Mouse (Mus musculus): ENCODE data around the gene Rpgrip1l. TPM values are rescaled to one million over a fixed set of nuclear protein-coding genes. Genes with fewer than 3 reads are reported as not detected.

Gene Rpgrip1l
- polyA plus RNA-seq, 1 experiment from 2014 or later, result 9.9 TPM

DNA sequence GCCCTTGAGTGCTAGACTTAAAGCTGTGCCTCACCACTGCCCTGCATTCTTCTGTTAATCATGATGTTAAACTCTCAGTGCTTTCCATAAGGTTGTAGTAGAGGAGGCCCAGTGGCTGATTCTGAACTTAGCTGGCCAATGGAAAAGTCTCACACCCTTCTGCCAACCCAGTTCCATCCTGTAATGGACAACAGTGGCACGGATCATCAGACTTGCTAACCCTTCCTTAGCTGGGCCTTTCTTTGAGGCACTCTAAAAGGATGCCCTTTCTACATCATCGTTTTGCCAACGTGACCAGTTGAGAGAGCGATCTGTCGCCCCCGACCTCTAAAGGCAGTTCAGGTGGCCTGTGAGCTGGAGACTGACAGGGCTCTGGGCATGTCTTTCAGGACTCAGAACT lies 13.9 kb upstream of the Rpgrip1l start:
- Histone ChIP-seq H3K4me3 (no peak overlapping the region), H3K9ac (no peak overlapping the region), H3K27me3 (no peaks in the 10 kb centered on the region), H3K9me3 (no peaks in the 10 kb centered on the region), H3K27ac (replicated peaks) (no peak overlapping the region), H3K4me1 (replicated peaks) (peaks cover 55% of the 10 kb centered on the region), H3K4me2 (no peak overlapping the region), H3K36me3 (no peaks in the 10 kb centered on the region)
- WGBS, result 84% methylated on average over 6 of the region's 6 CpGs
- ATAC-seq (ENCODE audit: low FRiP score, low read depth), result no peak

GRCm38 (mm10) chr8:91326018-91326417 lies 13.0 kb upstream of the Rpgrip1l start:
- Histone ChIP-seq H3K4me1 (replicated peaks) (peaks cover 45% of the 10 kb centered on the region), H3K27ac (replicated peaks) (no peak overlapping the region), H3K27me3 (no peaks in the 10 kb centered on the region), H3K4me3 (no peak overlapping the region), H3K36me3 (no peaks in the 10 kb centered on the region), H3K9me3 (no peaks in the 10 kb centered on the region), H3K4me2 (no peak overlapping the region), H3K9ac (no peak overlapping the region)
- WGBS, result 80% methylated on average over 3 of the region's 3 CpGs
- ATAC-seq (ENCODE audit: low FRiP score, low read depth), result no peak

GRCm38 (mm10) chr8:91324916-91325315 lies 11.9 kb upstream of the Rpgrip1l start:
- H3K9ac ChIP-seq, result no peak overlapping the region
- H3K4me3 ChIP-seq, result no peak overlapping the region
- H3K4me1 ChIP-seq (replicated peaks), result peaks cover 34% of the 10 kb centered on the region
- ATAC-seq (ENCODE audit: low FRiP score, low read depth), result no peak
- H3K9me3 ChIP-seq, result no peaks in the 10 kb centered on the region
- WGBS, result 80% methylated on average over 4 of the region's 4 CpGs
- no peaks in the 10 kb centered on the region for H3K27me3 ChIP-seq
- no peak overlapping the region for H3K27ac ChIP-seq (replicated peaks)
- no peaks in the 10 kb centered on the region for H3K36me3 ChIP-seq
- no peak overlapping the region for H3K4me2 ChIP-seq

- H3K4me1 ChIP-seq (replicated peaks), result peaks cover 28% of the 10 kb centered on the region
- WGBS, result 41% methylated on average over 9 of the region's 9 CpGs
These were observed 11.2 kb upstream of the Rpgrip1l start for GRCm38 (mm10) chr8:91324271-91324670.

GRCm38 (mm10) chr8:91323511-91323910 lies 10.4 kb upstream of the Rpgrip1l start:
- Histone ChIP-seq H3K9me3 (no peaks in the 10 kb centered on the region), H3K27me3 (no peaks in the 10 kb centered on the region), H3K9ac (no peak overlapping the region), H3K4me2 (no peak overlapping the region), H3K4me3 (no peak overlapping the region), H3K27ac (replicated peaks) (no peak overlapping the region), H3K4me1 (replicated peaks) (peaks cover 22% of the 10 kb centered on the region; the same call in 1 of the 2 replicates), H3K36me3 (no peaks in the 10 kb centered on the region)
- no peak for ATAC-seq (ENCODE audit: low FRiP score, low read depth)
- WGBS, result 62% methylated on average over 7 of the region's 7 CpGs

More at GRCm38 (mm10) chr8:91324271-91324670, 11.2 kb upstream of the Rpgrip1l start:
- no peak overlapping the region for H3K27ac ChIP-seq (replicated peaks)
- H3K4me3 ChIP-seq, result no peak overlapping the region
- no peak overlapping the region for H3K9ac ChIP-seq
- H3K27me3 ChIP-seq, result no peaks in the 10 kb centered on the region
- no peak overlapping the region for H3K4me2 ChIP-seq
- ATAC-seq (ENCODE audit: low FRiP score, low read depth), result no peak
- no peaks in the 10 kb centered on the region for H3K36me3 ChIP-seq
- H3K9me3 ChIP-seq, result no peaks in the 10 kb centered on the region

- no peak overlapping the region for H3K27ac ChIP-seq (replicated peaks)
- WGBS, result 79% methylated on average over 7 of the region's 7 CpGs
- H3K9ac ChIP-seq, result no peak overlapping the region
- peaks cover 23% of the 10 kb centered on the region for H3K4me1 ChIP-seq (replicated peaks)
- no peaks in the 10 kb centered on the region for H3K36me3 ChIP-seq
- no peaks in the 10 kb centered on the region for H3K9me3 ChIP-seq
- H3K4me3 ChIP-seq, result no peak overlapping the region
- no peak for ATAC-seq (ENCODE audit: low FRiP score, low read depth)
- no peak overlapping the region for H3K4me2 ChIP-seq
- H3K27me3 ChIP-seq, result no peaks in the 10 kb centered on the region
These were observed 6.1 kb upstream of the Rpgrip1l start for GRCm38 (mm10) chr8:91318938-91319729.

DNA sequence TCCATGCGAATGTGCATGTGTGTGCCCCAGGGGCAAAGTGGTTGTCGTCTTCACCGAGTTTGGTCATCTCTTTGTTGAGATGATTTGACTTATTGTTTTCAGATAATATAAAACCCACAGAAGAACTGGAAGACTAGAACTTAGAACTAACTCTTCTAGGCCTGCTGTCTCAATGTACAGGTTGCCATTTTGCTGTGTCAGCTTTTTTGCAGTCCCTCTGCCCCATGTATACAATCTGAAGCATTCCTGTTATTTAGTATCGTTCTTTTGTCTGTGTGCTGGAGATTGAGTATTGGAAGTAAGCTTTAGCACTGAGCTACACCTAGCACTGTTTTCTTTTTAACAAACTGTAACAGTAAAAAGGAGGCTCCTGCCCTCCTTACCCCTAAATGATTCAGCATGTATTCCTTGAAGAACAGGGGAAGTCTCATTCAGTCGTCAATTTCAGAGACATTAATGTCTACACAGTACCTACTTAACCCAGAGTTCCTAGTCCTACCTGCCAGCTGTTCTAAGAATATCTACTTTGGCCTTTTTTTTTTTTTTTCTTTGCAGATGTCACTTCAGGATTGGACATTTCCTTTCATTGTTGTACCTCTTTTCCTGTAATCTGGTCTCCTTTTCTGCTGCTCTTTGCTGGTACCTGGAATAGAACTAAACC lies 4.6 kb upstream of the Rpgrip1l start:
- Histone ChIP-seq H3K9me3 (no peaks in the 10 kb centered on the region), H3K4me3 (no peak overlapping the region), H3K4me2 (no peak overlapping the region), H3K36me3 (no peaks in the 10 kb centered on the region), H3K4me1 (replicated peaks) (peaks cover 19% of the 10 kb centered on the region), H3K27ac (replicated peaks) (no peak overlapping the region), H3K27me3 (no peaks in the 10 kb centered on the region), H3K9ac (no peak overlapping the region)
- 89% methylated on average over 5 of the region's 5 CpGs for WGBS
- ATAC-seq (ENCODE audit: low FRiP score, low read depth), result no peak

DNA sequence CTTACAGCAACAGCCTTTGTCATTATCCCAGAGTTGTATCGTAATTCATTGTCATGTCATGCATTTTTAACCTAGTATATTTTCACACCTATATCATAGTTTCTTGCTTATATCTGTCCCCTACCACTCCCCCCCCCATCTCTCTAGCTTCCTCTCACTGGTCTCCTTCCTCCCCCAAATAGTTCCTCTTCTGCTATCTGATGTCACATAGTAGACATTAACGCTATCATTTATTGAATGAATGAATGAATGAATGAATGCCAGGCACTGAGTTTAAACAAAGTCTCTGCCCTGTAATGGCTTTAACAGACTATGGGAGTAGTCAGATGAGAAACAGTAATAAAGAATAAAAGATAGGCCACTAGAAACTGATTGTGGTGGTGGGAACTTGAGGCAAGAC lies 720 bp downstream of the Rpgrip1l start:
- WGBS, result 83% methylated on average over 2 of the region's 2 CpGs
- Histone ChIP-seq H3K4me2 (peak overlapping the region; percentile 63), H3K4me1 (replicated peaks) (peaks cover 28% of the 10 kb centered on the region), H3K9me3 (no peaks in the 10 kb centered on the region), H3K27ac (replicated peaks) (no peak overlapping the region), H3K27me3 (no peaks in the 10 kb centered on the region), H3K36me3 (no peaks in the 10 kb centered on the region), H3K9ac (peak overlapping the region; percentile 58), H3K4me3 (peak overlapping the region; percentile 73)
- ATAC-seq (ENCODE audit: low FRiP score, low read depth), result no peak

DNA sequence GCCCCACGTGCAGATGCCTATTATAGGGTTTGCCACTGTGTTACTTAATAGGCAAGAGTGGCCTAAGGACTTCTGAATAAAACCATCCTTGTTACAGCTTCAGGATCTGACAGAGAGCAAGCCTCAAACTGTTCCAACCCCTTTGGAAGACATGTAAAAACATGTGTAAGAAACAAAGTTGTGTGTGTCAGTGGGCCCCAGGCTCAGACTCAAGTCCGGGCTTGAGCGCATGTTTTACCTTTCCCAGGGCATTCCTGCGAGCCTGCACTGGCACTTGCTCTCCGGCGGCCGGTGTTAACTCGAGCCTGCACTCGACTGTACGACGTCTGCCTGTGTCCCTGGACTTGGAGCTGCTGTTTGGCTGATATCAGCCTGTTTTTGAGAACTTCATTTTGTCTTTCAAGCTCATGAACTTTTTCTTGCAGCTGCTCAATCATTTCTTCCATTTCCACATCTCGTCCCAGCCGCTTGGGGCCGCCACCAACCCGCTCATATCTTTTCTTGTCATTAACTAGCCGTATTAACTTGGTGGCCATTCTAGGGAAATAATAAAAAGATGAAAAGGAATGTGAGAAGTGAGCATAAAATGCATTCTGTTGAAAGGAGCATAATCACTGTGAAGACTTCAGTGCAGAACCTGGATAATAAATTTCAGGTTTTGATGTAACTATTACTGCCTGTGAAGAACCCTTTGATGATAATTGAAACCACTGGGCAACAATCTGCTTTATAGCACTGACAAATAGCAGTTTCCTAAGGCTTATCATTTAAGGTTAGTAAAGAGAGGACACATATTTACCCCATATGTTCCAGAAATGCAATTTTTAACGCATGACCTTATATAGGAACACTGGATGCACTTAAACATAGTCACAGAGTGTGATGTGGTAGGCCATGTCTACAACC lies 8.3 kb downstream of the Rpgrip1l start:
- H3K4me1 ChIP-seq (replicated peaks), result no peaks in the 10 kb centered on the region
- H3K27ac ChIP-seq (replicated peaks), result no peak overlapping the region
- H3K9ac ChIP-seq, result no peak overlapping the region
- peaks cover 22% of the 10 kb centered on the region for H3K36me3 ChIP-seq
- 88% methylated on average over 17 of the region's 17 CpGs for WGBS
- ATAC-seq (ENCODE audit: low FRiP score, low read depth), result no peak
- H3K9me3 ChIP-seq, result no peaks in the 10 kb centered on the region
- H3K27me3 ChIP-seq, result no peaks in the 10 kb centered on the region
- H3K4me3 ChIP-seq, result no peak overlapping the region
- no peak overlapping the region for H3K4me2 ChIP-seq

DNA sequence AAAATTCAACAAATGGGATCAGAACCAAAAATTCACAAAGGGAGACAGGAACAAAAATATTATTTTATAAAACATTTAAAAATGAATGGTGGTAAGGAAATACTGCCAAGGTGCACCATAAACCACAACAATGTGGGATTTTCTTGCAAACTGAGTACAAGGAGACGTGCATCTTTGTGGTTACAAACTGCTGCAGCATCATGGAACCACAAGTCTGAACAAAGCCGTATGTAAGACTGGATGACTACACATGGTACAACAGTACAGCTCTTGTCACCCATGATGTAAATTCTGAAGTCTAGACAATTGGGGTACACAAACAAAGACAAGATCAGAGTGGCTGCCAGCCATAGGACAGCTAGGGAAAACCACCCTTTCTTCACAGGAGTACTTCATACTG lies 14.4 kb downstream of the Rpgrip1l start:
- Histone ChIP-seq H3K9me3 (no peaks in the 10 kb centered on the region), H3K4me1 (replicated peaks) (no peaks in the 10 kb centered on the region), H3K27ac (replicated peaks) (no peak overlapping the region), H3K9ac (no peak overlapping the region), H3K4me2 (no peak overlapping the region), H3K36me3 (peaks cover 41% of the 10 kb centered on the region), H3K27me3 (no peaks in the 10 kb centered on the region), H3K4me3 (no peak overlapping the region)
- WGBS, result 87% methylated on average over 2 of the region's 2 CpGs
- ATAC-seq (ENCODE audit: low FRiP score, low read depth), result no peak

DNA sequence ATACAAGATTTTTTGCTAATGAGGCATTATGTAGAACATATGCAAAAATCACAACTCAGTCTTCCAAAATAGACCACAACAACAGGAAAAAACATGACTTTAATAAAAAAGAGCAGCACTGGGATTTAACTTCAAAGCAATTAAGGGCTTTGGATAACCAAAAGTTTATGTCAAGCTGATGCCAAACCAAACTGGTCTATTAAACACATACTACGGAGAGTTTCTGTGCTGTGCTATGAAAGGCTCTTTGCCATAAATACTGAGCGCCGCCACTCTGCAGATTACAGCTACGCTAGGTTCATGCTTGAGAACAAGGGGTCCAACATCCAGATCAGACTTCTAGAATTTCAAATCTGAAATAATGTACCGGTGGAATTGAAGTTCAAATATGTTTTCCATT lies 17.3 kb downstream of the Rpgrip1l start:
- H3K4me2 ChIP-seq, result no peak overlapping the region
- ATAC-seq (ENCODE audit: low FRiP score, low read depth), result no peak
- no peak overlapping the region for H3K27ac ChIP-seq (replicated peaks)
- no peaks in the 10 kb centered on the region for H3K9me3 ChIP-seq
- peaks cover 27% of the 10 kb centered on the region for H3K36me3 ChIP-seq
- H3K4me1 ChIP-seq (replicated peaks), result no peaks in the 10 kb centered on the region
- 94% methylated on average over 5 of the region's 5 CpGs for WGBS
- no peak overlapping the region for H3K9ac ChIP-seq
- no peak overlapping the region for H3K4me3 ChIP-seq
- no peaks in the 10 kb centered on the region for H3K27me3 ChIP-seq

DNA sequence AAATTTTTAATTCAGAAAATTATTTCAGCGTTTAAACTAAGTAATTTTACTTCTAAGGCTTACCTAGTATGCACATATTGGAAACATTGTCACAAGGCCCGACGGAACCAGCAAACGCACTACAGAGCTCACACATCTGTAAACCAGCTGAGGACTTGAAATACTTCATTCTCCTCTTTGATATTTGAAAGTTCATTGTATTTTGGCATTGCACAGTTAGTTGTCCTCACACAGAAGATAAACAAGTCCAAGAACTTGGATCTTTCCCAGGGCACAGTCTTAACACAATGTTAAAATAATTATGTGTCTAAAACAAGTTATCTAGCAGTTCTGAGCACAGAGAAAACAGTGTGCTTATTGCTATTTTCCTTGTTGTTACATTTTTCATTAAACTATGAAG lies 22.5 kb downstream of the Rpgrip1l start:
- Histone ChIP-seq H3K27ac (replicated peaks) (no peak overlapping the region), H3K9me3 (no peaks in the 10 kb centered on the region), H3K27me3 (no peaks in the 10 kb centered on the region), H3K9ac (no peak overlapping the region), H3K4me1 (replicated peaks) (no peaks in the 10 kb centered on the region), H3K36me3 (no peaks in the 10 kb centered on the region), H3K4me3 (no peak overlapping the region), H3K4me2 (no peak overlapping the region)
- ATAC-seq (ENCODE audit: low FRiP score, low read depth), result no peak
- 85% methylated on average over 4 of the region's 4 CpGs for WGBS
